Mouse (Mus musculus): ENCODE measurements around the gene Neb. TPM values are rescaled to one million over a fixed set of nuclear protein-coding genes. Genes with fewer than 3 reads are reported as not detected.

Neb gene
- total and polyA plus RNA-seq, 3 experiments = 0.12 to 0.70 TPM; not detected in 1

DNA sequence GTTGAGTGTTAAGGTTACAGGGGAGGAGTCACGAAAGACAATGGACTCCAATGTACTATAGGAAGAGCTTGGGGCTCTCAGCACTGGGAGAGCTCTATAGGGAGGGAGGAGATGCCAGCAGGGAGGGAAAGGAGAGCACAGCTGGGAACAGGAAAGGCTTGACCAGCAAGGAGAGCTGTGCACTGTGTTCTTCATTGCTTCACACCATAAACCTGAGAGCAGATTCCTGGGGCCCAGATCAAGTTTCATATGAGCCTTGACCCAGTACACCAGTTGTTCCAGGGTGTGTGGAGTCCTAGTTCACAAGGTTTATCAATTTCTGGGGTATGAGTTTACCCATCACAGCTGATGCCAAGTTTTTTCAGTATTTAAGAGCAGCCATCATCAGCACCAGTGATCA is 106.1 kb downstream of the Neb start:
- peaks cover 0 to 2% of the 10 kb centered on the region in 2 experiments; a peak in 2 of 4 replicates for H3K27me3 ChIP-seq (ENCODE audit: control insufficient read depth in 1 of 2, insufficient read depth in 2 of 2, low read length in 2 of 2)
- H3K27ac ChIP-seq (ENCODE audit: control insufficient read depth, low read depth, low read length) = no peak overlapping the region
- no peaks in the 10 kb centered on the region for H3K4me1 ChIP-seq (ENCODE audit: control insufficient read depth in 1 of 2, insufficient read depth in 2 of 2, low read length in 2 of 2)
- H3K36me3 ChIP-seq (ENCODE audit: control insufficient read depth in 1 of 2, insufficient read depth in 2 of 2, low read length in 2 of 2) = no peaks in the 10 kb centered on the region
- TF ChIP-seq ZC3H11A (IDR thresholded peaks at IDR 0.05; ENCODE audit: low read depth, low read length) (no peak), ELF1 (IDR thresholded peaks at IDR 0.05; ENCODE audit: low read depth, low read length) (no peak), MAZ (IDR thresholded peaks at IDR 0.05; ENCODE audit: low read depth, low read length) (no peak), ZKSCAN1 (IDR thresholded peaks at IDR 0.05; ENCODE audit: low read depth, low read length) (no peak), TCF12 (IDR thresholded peaks at IDR 0.05; ENCODE audit: low read depth, low read length) (no peak), ETS1 (IDR thresholded peaks at IDR 0.05; ENCODE audit: low read depth, low read length) (no peak), CHD1 (IDR thresholded peaks at IDR 0.05; ENCODE audit: low read depth, low read length) (no peak), MXI1 (IDR thresholded peaks at IDR 0.05; ENCODE audit: low read depth, low read length) (no peak), GATA1 (IDR thresholded peaks at IDR 0.05; ENCODE audit: low read depth, low read length) (no peak), NRF1 (IDR thresholded peaks at IDR 0.05; ENCODE audit: insufficient read depth, low read depth, low read length, poor library complexity, severe bottlenecking) (no peak), MAX (IDR thresholded peaks at IDR 0.05; ENCODE audit: low read length) (no peak), HCFC1 (IDR thresholded peaks at IDR 0.05; ENCODE audit: low read depth, low read length) (no peak), RCOR1 (IDR thresholded peaks at IDR 0.05; ENCODE audit: low read depth, low read length) (no peak), CTCF (IDR thresholded peaks at IDR 0.05 in 2 of 3, conservative IDR thresholded peaks at IDR 0.05 in 1 of 3; ENCODE audit: control insufficient read depth in 1 of 3, insufficient read depth in 1 of 3, low read depth in 2 of 3, low read length in 3 of 3, poor library complexity in 1 of 3, severe bottlenecking in 1 of 3) (no peak), MAFK (IDR thresholded peaks at IDR 0.05; ENCODE audit: borderline replicate concordance, low read depth, low read length) (no peak), NELFE (IDR thresholded peaks at IDR 0.05; ENCODE audit: low read depth, low read length) (no peak), BHLHE40 (IDR thresholded peaks at IDR 0.05; ENCODE audit: borderline replicate concordance, low read depth, low read length) (no peak), TBP (IDR thresholded peaks at IDR 0.05; ENCODE audit: low read depth, low read length) (no peak)
- no peaks in the 10 kb centered on the region for H3K79me2 ChIP-seq (ENCODE audit: control insufficient read depth, insufficient read depth, low read length, poor library complexity)
- no peak overlapping the region for H3K9ac ChIP-seq (ENCODE audit: control insufficient read depth, low read depth, low read length, poor library complexity, severe bottlenecking)
- H3K4me3 ChIP-seq (ENCODE audit: control insufficient read depth in 1 of 2, insufficient read depth in 1 of 2, low read depth in 2 of 2, low read length in 2 of 2) = no peak overlapping the region
- no peak for DNase-seq (ENCODE audit: low read depth, low spot score)
- no peaks in the 10 kb centered on the region for H3K9me3 ChIP-seq (replicated peaks; ENCODE audit: insufficient read depth, low read length)

DNA sequence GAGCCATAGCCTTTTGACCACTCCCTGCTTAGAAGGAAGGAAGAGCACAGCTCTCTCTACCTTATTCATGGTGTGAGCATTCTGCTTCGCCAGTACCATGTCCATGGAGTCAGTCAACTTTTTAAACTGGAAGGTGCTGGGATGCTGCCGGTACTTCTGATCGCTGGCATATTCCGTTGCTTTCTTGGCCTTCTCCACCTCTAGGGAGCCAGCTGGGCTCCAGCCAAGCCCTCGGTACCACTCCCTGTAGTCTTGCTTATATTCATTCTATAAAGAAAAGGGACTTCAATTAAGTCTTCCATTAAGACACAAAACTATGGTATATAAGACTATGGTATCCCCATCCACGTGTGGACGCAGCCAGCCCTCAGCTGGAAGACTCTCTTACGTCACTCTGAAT is 107.4 kb downstream of the Neb start:
- Histone ChIP-seq H3K27ac (ENCODE audit: control insufficient read depth, low read depth, low read length) (no peak overlapping the region), H3K4me3 (ENCODE audit: control insufficient read depth in 1 of 2, insufficient read depth in 1 of 2, low read depth in 2 of 2, low read length in 2 of 2) (no peak overlapping the region), H3K9ac (ENCODE audit: control insufficient read depth, low read depth, low read length, poor library complexity, severe bottlenecking) (no peak overlapping the region), H3K9me3 (replicated peaks; ENCODE audit: insufficient read depth, low read length) (no peaks in the 10 kb centered on the region), H3K4me1 (ENCODE audit: control insufficient read depth in 1 of 2, insufficient read depth in 2 of 2, low read length in 2 of 2) (no peaks in the 10 kb centered on the region), H3K79me2 (ENCODE audit: control insufficient read depth, insufficient read depth, low read length, poor library complexity) (no peaks in the 10 kb centered on the region), H3K27me3 (ENCODE audit: control insufficient read depth in 1 of 2, insufficient read depth in 2 of 2, low read length in 2 of 2) (no peaks in the 10 kb centered on the region; a peak in 1 of 4 replicates), H3K36me3 (ENCODE audit: control insufficient read depth in 1 of 2, insufficient read depth in 2 of 2, low read length in 2 of 2) (no peaks in the 10 kb centered on the region)
- no peak for DNase-seq (ENCODE audit: low read depth, low spot score)
- TF ChIP-seq POLR2A (IDR thresholded peaks at IDR 0.05; ENCODE audit: control insufficient read depth in 1 of 2, insufficient read depth in 1 of 2, low read depth in 1 of 2, low read length in 2 of 2, poor library complexity in 1 of 2) = no peak
- no peak for TF ChIP-seq TBP (IDR thresholded peaks at IDR 0.05; ENCODE audit: low read depth, low read length)
- no peak for TF ChIP-seq MAZ (IDR thresholded peaks at IDR 0.05; ENCODE audit: low read depth, low read length)

Data from MEL (cell line).